Mouse (Mus musculus): ENCODE data around the gene Ulk2.
"Not testable (repeated sequence)": the region's sequence is repeated elsewhere in the genome, so short reads cannot be mapped to it uniquely, and the experiment has no call there.

Ulk2 gene

GRCm38 (mm10) chr11:61854988-61855411 lies at the start of gene Ulk2:
Gene Ulk2 (minus strand): TSS chr11:61855073.
- DNase-seq = peak; percentile 91

- DNase-seq = peak; percentile 23
These were observed 27.3 kb upstream of the Ulk2 start for GRCm38 (mm10) chr11:61882183-61882582.

GRCm38 (mm10) chr11:61879921-61880320 lies 25.0 kb upstream of the Ulk2 start:
- DNase-seq = no peak

- DNase-seq = no peak
These were observed 17.0 kb upstream of the Ulk2 start for GRCm38 (mm10) chr11:61871881-61872280.

GRCm38 (mm10) chr11:61866856-61867255 lies 12.0 kb upstream of the Ulk2 start:
- DNase-seq = no peak

GRCm38 (mm10) chr11:61861781-61862547 lies 7.1 kb upstream of the Ulk2 start:
- DNase-seq = no peak

GRCm38 (mm10) chr11:61859316-61859715 lies 4.4 kb upstream of the Ulk2 start:
- no peak for DNase-seq

GRCm38 (mm10) chr11:61855539-61855938 lies 666 bp upstream of the Ulk2 start:
- DNase-seq = peak; percentile 28

GRCm38 (mm10) chr11:61854211-61854987 lies 474 bp downstream of the Ulk2 start:
- peak; percentile 89 for DNase-seq

GRCm38 (mm10) chr11:61853659-61854058 lies 1.2 kb downstream of the Ulk2 start:
- DNase-seq = no peak

- no peak for DNase-seq
These were observed 2.0 kb downstream of the Ulk2 start for GRCm38 (mm10) chr11:61852916-61853315.

- no peak for DNase-seq
These were observed 3.7 kb downstream of the Ulk2 start for GRCm38 (mm10) chr11:61851195-61851594.

- DNase-seq = not testable (repeated sequence)
These were observed 14.2 kb downstream of the Ulk2 start for GRCm38 (mm10) chr11:61840663-61841062.

- DNase-seq = no peak
These were observed 14.9 kb downstream of the Ulk2 start for GRCm38 (mm10) chr11:61839940-61840339.

GRCm38 (mm10) chr11:61839182-61839581 lies 15.7 kb downstream of the Ulk2 start:
- DNase-seq = no peak

GRCm38 (mm10) chr11:61809793-61810192 lies 45.1 kb downstream of the Ulk2 start:
- DNase-seq = no peak

- DNase-seq = no peak
These were observed 46.2 kb downstream of the Ulk2 start for GRCm38 (mm10) chr11:61808551-61809117.

GRCm38 (mm10) chr11:61793441-61793840 lies 61.4 kb downstream of the Ulk2 start:
- no peak for DNase-seq

GRCm38 (mm10) chr11:61788550-61788949 lies 66.3 kb downstream of the Ulk2 start:
- DNase-seq = no peak

- not testable (repeated sequence) for DNase-seq
These were observed 72.3 kb downstream of the Ulk2 start for GRCm38 (mm10) chr11:61782526-61782925.

- no peak for DNase-seq
These were observed 80.2 kb downstream of the Ulk2 start for GRCm38 (mm10) chr11:61774551-61775149.

GRCm38 (mm10) chr11:61761584-61762407 lies 93.1 kb downstream of the Ulk2 start, which contains the start of gene Prpsap2:
Gene Prpsap2 (minus strand): TSS chr11:61762088.
- peak; percentile 99 for DNase-seq
